Mouse (Mus musculus) cortical plate, adult 2 months (tissue): ENCODE data around the gene Lman2.

Experiments
- CTCF ChIP-seq: fragments of 200-500 bp; IDR thresholded peaks from 2 replicates; pipeline ENCODE4 v1.5.1; 2011; ENCODE audit warnings: mild to moderate bottlenecking, control low read depth, low read length; ENCODE audit not compliant: insufficient read depth; ENCODE audit errors: extremely low read depth
- POLR2A ChIP-seq: fragments of 200-500 bp; IDR thresholded peaks from 2 replicates; pipeline ENCODE4 v1.6.1; 2011; ENCODE audit warnings: mild to moderate bottlenecking, low read length, control low read depth; ENCODE audit not compliant: insufficient read depth; ENCODE audit errors: extremely low read depth

- TF ChIP-seq POLR2A (no peak), CTCF (no peak)
These were observed 37.4 kb upstream of the Lman2 start for GRCm38 (mm10) chr13:55400039-55400346.
